Mouse (Mus musculus): ENCODE results near the gene Rangrf. TPM values are rescaled to one million over a fixed set of nuclear protein-coding genes. Genes with fewer than 3 reads are reported as not detected.
"Not testable (repeated sequence)": the region's sequence is repeated elsewhere in the genome, so short reads cannot be mapped to it uniquely, and the experiment has no call there.

Rangrf gene
- total and polyA plus RNA-seq, 3 experiments = 159 to 207 TPM; not detected in 1

DNA sequence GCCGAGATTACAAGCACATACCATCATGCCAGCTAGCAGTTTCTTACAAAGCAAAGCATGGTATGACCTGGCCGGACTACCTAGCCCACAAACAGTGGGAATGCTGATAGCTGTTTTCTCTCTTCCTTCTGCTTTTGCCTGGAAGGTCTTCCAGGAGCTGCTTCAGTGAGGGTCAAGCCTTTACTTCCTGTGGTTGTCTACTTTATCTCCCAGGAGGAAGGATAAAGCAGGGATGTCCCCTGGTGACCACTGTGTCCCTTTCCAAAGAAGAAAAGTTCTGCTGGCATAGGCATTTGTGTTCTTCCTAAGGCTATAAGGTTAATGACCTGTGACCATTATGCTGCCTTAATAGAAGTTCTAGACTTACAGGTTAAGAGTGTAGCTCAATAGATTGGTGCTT is 11.6 kb downstream of the Rangrf start:
- Histone ChIP-seq H3K79me2 (ENCODE audit: control insufficient read depth, insufficient read depth, low read length, poor library complexity) (no peaks in the 10 kb centered on the region; the same call in 1 of the 2 replicates), H3K9ac (ENCODE audit: control insufficient read depth, low read depth, low read length, poor library complexity, severe bottlenecking) (no peak overlapping the region), H3K9me3 (replicated peaks; ENCODE audit: insufficient read depth, low read length) (no peaks in the 10 kb centered on the region), H3K27ac (ENCODE audit: control insufficient read depth, low read depth, low read length) (no peak overlapping the region), H3K4me3 (ENCODE audit: control insufficient read depth in 1 of 2, insufficient read depth in 1 of 2, low read depth in 2 of 2, low read length in 2 of 2) (no peak overlapping the region), H3K4me1 (ENCODE audit: control insufficient read depth in 1 of 2, insufficient read depth in 2 of 2, low read length in 2 of 2) (peaks cover 0 to 16% of the 10 kb centered on the region in 2 experiments; a peak in 3 of 4 replicates), H3K27me3 (ENCODE audit: control insufficient read depth in 1 of 2, insufficient read depth in 2 of 2, low read length in 2 of 2) (no peaks in the 10 kb centered on the region), H3K36me3 (ENCODE audit: control insufficient read depth in 1 of 2, insufficient read depth in 2 of 2, low read length in 2 of 2) (peaks cover 0 to 2% of the 10 kb centered on the region in 2 experiments; a peak in 2 of 4 replicates)
- TF ChIP-seq CTCF (IDR thresholded peaks at IDR 0.05 in 2 of 3, conservative IDR thresholded peaks at IDR 0.05 in 1 of 3; ENCODE audit: control insufficient read depth in 1 of 3, insufficient read depth in 1 of 3, low read depth in 2 of 3, low read length in 3 of 3, poor library complexity in 1 of 3, severe bottlenecking in 1 of 3) = no peak
- no peak for TF ChIP-seq TCF12 (IDR thresholded peaks at IDR 0.05; ENCODE audit: low read depth, low read length)
- no peak for TF ChIP-seq HCFC1 (IDR thresholded peaks at IDR 0.05; ENCODE audit: low read depth, low read length)
- no peak for DNase-seq (ENCODE audit: low read depth, low spot score)

DNA sequence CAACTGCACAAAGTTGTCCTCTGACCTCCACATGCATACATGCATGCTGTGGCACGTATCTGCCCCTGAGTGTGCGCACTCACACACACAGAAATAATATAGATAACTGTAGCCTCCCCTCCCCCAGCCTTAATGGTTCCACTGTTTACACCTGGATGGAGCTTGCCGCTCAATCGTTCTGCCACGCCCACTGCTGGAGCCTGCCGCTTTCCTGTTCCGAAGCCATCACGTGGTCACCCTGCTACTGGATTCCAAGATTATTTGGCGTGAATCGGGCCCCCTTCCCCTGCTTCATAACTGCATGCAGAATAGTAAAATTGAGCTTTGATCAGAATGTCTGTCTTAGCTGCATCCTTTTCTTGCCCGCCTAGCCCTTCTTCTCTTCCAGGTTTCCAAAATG is 12.8 kb downstream of the Rangrf start:
- peak; percentile 85 for TF ChIP-seq ZNF384 (IDR thresholded peaks at IDR 0.05; ENCODE audit: low read depth, low read length)
- not testable (repeated sequence) for H3K27ac ChIP-seq (ENCODE audit: control insufficient read depth, low read depth, low read length); DNase-seq (ENCODE audit: low read depth, low spot score)

DNA sequence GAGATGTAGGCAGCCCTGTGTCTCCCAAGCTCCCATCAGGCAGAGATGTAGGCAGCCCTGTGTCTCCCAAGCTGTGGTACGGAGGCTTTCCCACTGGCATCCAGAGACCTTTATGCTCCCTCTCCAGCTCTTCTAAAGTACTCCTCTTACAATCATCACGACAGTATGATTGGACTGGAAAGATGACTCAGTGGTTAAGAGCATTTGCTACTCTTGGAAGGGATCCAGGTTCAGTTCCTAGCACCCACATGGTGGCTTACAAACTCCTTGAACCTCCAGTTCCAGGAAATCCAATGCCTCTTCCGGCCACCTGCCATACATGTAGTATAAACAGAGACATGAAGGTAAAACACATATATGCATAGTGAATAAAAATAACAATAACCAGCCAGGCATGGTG is 13.4 kb downstream of the Rangrf start:
- H3K9me3 ChIP-seq (replicated peaks; ENCODE audit: insufficient read depth, low read length) = no peaks in the 10 kb centered on the region
- no peak overlapping the region for H3K4me3 ChIP-seq (ENCODE audit: control insufficient read depth in 1 of 2, insufficient read depth in 1 of 2, low read depth in 2 of 2, low read length in 2 of 2)
- peak; percentile 78 for DNase-seq (ENCODE audit: low read depth, low spot score)

More for the DNA sequence above, 12.8 kb downstream of the Rangrf start:
- peaks cover 0 to 14% of the 10 kb centered on the region in 2 experiments; a peak in 3 of 4 replicates for H3K4me1 ChIP-seq (ENCODE audit: control insufficient read depth in 1 of 2, insufficient read depth in 2 of 2, low read length in 2 of 2)
- H3K79me2 ChIP-seq (ENCODE audit: control insufficient read depth, insufficient read depth, low read length, poor library complexity); H3K36me3 ChIP-seq (ENCODE audit: control insufficient read depth in 1 of 2, insufficient read depth in 2 of 2, low read length in 2 of 2); H3K9ac ChIP-seq (ENCODE audit: control insufficient read depth, low read depth, low read length, poor library complexity, severe bottlenecking); H3K4me3 ChIP-seq (ENCODE audit: control insufficient read depth in 1 of 2, insufficient read depth in 1 of 2, low read depth in 2 of 2, low read length in 2 of 2); H3K9me3 ChIP-seq (replicated peaks; ENCODE audit: insufficient read depth, low read length); H3K27me3 ChIP-seq (ENCODE audit: control insufficient read depth in 1 of 2, insufficient read depth in 2 of 2, low read length in 2 of 2): not testable (repeated sequence)

More for the DNA sequence above, 13.4 kb downstream of the Rangrf start:
- Histone ChIP-seq H3K4me1 (ENCODE audit: control insufficient read depth in 1 of 2, insufficient read depth in 2 of 2, low read length in 2 of 2) (peaks cover 0 to 12% of the 10 kb centered on the region in 2 experiments; a peak in 3 of 4 replicates), H3K36me3 (ENCODE audit: control insufficient read depth in 1 of 2, insufficient read depth in 2 of 2, low read length in 2 of 2) (peaks cover 0 to 2% of the 10 kb centered on the region in 2 experiments; a peak in 2 of 4 replicates), H3K27me3 (ENCODE audit: control insufficient read depth in 1 of 2, insufficient read depth in 2 of 2, low read length in 2 of 2) (no peaks in the 10 kb centered on the region), H3K9ac (ENCODE audit: control insufficient read depth, low read depth, low read length, poor library complexity, severe bottlenecking) (no peak overlapping the region), H3K79me2 (ENCODE audit: control insufficient read depth, insufficient read depth, low read length, poor library complexity) (no peaks in the 10 kb centered on the region), H3K27ac (ENCODE audit: control insufficient read depth, low read depth, low read length) (no peak overlapping the region)
- TF ChIP-seq TBP (IDR thresholded peaks at IDR 0.05; ENCODE audit: low read depth, low read length) (no peak), NELFE (IDR thresholded peaks at IDR 0.05; ENCODE audit: low read depth, low read length) (no peak), RAD21 (IDR thresholded peaks at IDR 0.05; ENCODE audit: low read depth, low read length) (no peak), TCF12 (IDR thresholded peaks at IDR 0.05; ENCODE audit: low read depth, low read length) (no peak), GATA1 (IDR thresholded peaks at IDR 0.05; ENCODE audit: low read depth, low read length) (no peak), KAT2A (conservative IDR thresholded peaks at IDR 0.05; ENCODE audit: low read depth, low read length) (no peak), MXI1 (IDR thresholded peaks at IDR 0.05; ENCODE audit: low read depth, low read length) (no peak), MEF2A (IDR thresholded peaks at IDR 0.05; ENCODE audit: extremely low read depth, insufficient replicate concordance, low read depth, low read length, poor library complexity, severe bottlenecking) (no peak), ZMIZ1 (IDR thresholded peaks at IDR 0.05; ENCODE audit: low read depth, low read length) (no peak), E2F4 (IDR thresholded peaks at IDR 0.05; ENCODE audit: borderline replicate concordance, low read depth, low read length) (no peak), ETS1 (IDR thresholded peaks at IDR 0.05; ENCODE audit: low read depth, low read length) (no peak), SIN3A (IDR thresholded peaks at IDR 0.05; ENCODE audit: low read length) (no peak), USF1 (IDR thresholded peaks at IDR 0.05; ENCODE audit: low read depth, low read length) (no peak), MYB (IDR thresholded peaks at IDR 0.05; ENCODE audit: low read depth, low read length) (no peak), HCFC1 (IDR thresholded peaks at IDR 0.05; ENCODE audit: low read depth, low read length) (no peak), ZKSCAN1 (IDR thresholded peaks at IDR 0.05; ENCODE audit: low read depth, low read length) (no peak), CHD2 (IDR thresholded peaks at IDR 0.05; ENCODE audit: low read length) (no peak), GABPA (IDR thresholded peaks at IDR 0.05; ENCODE audit: low read depth, low read length) (no peak), MAZ (IDR thresholded peaks at IDR 0.05; ENCODE audit: low read depth, low read length) (no peak)
